Mouse (Mus musculus): Measurements from ENCODE around the gene Zfp706.

Gene Zfp706

DNA sequence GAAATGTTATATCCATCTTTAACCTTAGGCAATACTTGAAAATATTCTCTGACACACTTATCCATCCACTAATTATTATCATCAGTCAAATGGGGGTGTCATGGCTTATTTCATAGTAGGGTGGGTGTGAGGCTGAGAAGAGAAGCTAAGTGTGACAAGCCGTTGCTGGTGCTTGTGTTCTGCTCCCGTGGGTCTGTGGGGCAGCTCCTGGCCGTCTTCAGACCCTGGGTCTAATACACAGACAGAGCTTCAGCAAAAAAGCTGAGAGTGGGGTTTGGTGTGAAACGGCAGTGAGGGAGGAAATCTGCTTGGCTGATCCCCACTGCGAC, 28.4 kb downstream of the Zfp706 start:
- in situ Hi-C loops (cut with MseI, MboI), result no loop called here

DNA sequence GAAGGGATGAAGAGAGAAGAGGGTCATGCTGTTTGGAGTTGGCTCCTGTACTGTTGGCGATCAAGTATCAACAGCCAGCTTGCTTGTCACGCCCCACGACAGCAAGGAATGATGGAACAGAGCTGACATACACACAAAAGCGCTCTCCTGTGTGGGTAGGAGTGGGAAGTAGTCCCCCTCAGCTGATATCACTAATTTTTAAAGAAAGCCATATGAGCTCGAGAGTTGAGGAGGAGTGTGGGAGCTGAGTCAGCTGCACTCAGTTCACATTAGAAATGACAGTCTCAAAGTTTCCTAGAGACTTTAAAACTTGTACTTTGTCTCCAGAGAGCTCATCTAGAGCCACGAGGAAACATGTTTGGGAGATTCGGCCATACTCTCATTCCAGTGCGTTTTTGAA, 29.8 kb downstream of the Zfp706 start:
- in situ Hi-C loops (cut with MseI, MboI), result no loop called here

GRCm38 (mm10) chr15:36975690-36976089, 31.9 kb downstream of the Zfp706 start:
- in situ Hi-C loops (cut with MseI, MboI), result no loop called here

DNA sequence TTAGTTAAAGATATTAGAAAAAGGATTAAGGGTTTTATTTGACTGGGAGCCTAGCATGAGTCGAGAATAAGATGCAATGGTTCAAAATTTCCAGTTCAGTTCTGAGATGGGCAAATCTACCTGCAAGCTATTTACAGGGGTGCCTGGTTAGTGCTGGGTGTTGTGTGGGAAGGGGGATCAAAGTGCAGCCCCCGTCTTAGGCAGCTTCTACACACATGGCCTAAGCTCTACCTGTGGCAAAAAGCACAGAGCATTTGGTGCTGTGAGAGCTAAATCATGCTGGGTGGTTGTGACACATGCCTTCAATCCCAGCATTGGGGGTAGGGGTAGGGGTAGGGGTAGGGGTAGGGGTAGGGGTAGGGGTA, 32.3 kb downstream of the Zfp706 start:
- in situ Hi-C loops (cut with MseI, MboI), result no loop called here

GRCm38 (mm10) chr15:36974614-36975255, 32.8 kb downstream of the Zfp706 start:
- in situ Hi-C loops (cut with MseI, MboI), result no loop called here

DNA sequence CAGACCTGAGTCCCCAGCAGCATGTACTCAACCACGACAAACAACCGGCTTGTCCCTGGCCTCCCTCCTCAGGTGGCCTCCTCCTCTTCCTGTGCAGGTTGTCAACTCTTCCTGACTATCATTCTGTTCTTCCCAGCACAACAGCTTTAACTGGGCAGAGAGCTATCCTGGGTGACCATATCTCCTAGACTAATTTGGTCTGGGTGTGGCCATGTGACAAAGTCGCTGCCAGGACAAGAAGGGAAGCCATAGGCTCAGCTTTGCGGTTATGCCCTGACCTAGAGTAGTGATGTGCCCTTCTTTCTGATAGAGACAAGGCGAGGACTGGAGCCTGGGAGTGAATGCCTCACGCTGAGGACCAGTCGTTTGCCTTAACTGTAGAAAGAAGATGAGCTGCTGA, 33.9 kb downstream of the Zfp706 start:
- in situ Hi-C loops (cut with MseI, MboI), result no loop called here

DNA sequence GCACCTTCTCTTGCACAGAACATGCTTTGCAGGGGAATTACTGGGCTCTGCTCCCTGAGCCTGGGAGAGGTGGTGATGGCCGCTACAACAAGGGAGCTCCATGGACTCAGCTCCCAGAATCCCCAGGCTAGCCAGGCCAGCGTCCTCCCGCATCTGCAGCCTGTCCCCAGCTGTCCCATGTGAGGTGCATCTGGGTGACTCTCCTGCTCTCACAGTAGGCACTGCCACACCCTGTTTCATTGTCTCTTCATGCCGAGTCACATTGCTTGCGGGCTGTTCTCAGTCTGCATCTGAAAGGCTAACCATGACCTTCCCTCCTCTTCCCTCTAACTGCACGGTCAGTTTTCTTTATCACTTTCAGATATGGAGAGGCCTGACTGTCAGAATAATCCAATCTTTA, 34.3 kb downstream of the Zfp706 start:
- in situ Hi-C loops (cut with MseI, MboI), result no loop called here

DNA sequence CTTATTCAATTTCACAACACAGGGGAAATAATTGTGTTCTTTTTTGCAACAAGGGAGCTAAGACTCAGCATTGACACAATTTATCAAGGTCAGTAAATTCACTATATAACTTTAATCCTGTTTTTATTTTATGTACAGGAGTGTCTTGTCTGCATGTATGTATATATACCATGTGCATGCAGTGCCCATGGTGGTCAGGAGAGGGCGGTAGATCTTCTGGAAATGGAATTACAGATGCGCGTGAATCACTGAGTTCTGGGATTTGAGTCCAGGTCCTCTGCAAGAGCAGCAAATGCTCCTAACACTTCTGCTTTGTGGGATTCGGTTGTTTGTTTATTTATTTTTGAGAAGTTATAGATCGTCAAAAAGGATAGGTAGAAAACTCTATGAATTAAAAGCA, 37.8 kb downstream of the Zfp706 start:
- in situ Hi-C loops (cut with MseI, MboI), result no loop called here

DNA sequence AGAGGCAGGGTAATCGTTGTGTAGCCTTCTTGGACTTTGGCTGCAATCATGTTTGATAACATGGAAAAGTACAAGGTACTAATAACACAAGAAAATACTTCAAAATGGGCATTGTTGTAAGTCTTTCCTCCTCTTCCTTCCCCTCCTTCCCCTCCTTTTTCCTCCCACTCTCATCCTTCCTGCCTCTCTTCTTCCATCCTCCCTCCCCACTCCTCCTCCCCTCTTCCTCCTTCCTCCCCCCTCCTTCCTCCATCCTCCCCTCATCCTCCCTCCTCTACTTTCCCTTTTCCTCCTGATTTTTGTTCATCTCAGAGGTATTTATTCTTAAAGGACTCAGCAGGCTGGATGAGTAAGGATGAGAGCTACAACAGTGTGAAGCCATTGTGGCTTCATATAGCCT, 39.3 kb downstream of the Zfp706 start:
- in situ Hi-C loops (cut with MseI, MboI), result no loop called here

GRCm38 (mm10) chr15:36967381-36968211, 40.0 kb downstream of the Zfp706 start:
- in situ Hi-C loops (cut with MseI, MboI), result no loop called here

GRCm38 (mm10) chr15:36966940-36967339, 40.6 kb downstream of the Zfp706 start:
- in situ Hi-C loops (cut with MseI, MboI), result no loop called here

DNA sequence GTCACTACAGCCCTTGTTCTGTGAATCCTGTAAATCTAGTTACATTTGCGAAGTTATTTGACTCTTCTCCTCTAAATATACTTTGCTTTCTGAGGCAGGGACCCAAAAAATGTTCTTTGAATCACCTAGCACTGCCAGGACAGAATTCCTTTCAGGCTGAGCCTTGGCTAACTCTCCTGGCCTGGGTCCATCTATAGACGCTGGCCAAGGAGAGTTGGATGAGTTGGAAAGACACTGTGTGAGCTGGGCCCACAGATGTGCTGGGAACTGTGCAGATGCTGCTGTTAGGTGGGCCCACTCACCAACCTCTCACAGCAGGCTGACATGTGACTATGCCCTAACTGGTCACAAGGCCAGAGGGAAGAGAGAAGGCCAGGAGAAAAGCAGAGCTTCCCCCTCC, 41.1 kb downstream of the Zfp706 start:
- in situ Hi-C loops (cut with MseI, MboI), result no loop called here

GRCm38 (mm10) chr15:36965743-36966142, 41.8 kb downstream of the Zfp706 start:
- in situ Hi-C loops (cut with MseI, MboI), result no loop called here

- in situ Hi-C loops (cut with MseI, MboI), result no loop called here
Measured at GRCm38 (mm10) chr15:36962931-36963330, 44.6 kb downstream of the Zfp706 start.

DNA sequence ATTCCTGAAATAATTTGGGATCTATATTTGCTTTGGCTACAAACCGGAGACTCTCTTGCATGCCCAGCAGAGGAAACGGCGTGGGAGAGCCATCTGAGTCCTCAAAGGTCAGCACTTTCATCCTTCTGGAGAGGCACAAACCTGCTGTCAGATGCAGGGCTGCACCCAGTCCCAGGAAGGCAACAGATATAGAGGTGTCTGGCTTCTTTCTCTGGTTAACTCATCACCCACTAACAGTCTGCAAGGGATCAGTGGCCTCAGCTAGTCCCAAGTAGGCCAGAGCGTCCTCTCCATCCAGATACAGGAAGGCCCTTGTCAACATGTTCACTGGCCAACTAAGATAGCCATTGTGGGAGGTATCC, 46.7 kb downstream of the Zfp706 start:
- in situ Hi-C loops (cut with MseI, MboI), result no loop called here

GRCm38 (mm10) chr15:36960010-36960875, 47.3 kb downstream of the Zfp706 start:
- in situ Hi-C loops (cut with MseI, MboI), result no loop called here

GRCm38 (mm10) chr15:36956221-36956620, 51.4 kb downstream of the Zfp706 start:
- in situ Hi-C loops (cut with MseI, MboI), result no loop called here

- in situ Hi-C loops (cut with MseI, MboI), result no loop called here
Measured at GRCm38 (mm10) chr15:36950258-36950657, 57.3 kb downstream of the Zfp706 start.

DNA sequence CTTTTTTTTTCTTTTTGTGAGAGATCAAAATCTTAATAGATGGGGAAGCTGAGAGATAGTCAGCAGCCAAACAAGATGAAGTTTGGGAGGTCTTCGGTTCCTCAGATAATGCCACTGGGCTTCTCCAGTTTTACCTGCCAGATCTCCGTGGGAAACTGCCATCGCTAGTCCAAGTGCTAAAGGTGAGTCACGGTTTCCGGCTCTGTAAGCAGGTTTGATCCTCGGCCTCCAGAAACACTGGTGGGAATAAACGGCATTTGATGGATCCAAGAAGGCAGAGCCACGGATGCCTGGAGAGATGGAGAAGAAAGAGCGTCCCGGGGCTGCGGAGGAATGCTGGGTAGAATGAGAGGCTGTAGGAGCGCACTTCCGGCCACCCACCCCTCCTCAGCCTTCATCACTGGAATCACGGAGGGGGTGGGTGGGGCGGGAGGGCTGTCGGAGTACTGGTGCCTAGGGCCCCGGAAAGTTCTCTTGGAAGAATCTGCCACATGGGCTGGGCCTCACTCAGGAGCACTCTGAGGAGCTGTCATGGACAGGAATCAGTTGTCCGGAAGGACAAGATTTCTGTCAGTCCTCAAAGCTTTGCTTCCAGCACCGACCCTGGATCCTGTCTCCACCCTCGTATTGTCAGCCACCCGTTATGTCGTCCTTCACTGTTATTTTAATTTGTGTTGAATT, 58.6 kb downstream of the Zfp706 start:
- in situ Hi-C loops (cut with MseI, MboI), result no loop called here

Measured in mouse trophoblast stem cell (cell line).